In the genomic region with DNA sequence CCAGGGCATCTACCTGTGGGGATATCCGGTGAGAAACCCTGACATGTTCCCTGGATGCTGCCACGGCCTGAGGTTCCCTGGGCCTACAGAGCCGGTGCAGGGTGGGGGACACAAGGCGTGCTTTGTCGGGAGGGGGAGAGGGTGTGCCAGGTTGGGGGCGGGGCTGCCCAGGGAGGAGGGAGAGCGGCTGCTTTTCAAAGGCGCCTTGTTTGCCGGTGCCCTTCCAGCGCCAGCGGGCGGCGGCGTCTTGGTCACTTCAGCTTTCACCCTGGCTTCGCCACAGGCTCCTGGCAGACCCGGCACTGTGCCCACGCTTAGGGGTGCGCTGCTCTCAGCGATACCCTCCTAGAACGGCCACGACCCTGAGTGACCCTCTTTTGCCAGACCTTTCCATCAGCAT, we compare ENCODE assay signal across 8 mouse cellular contexts. TPM values are rescaled to one million over a fixed set of nuclear protein-coding genes. Genes with fewer than 3 reads are reported as not detected.
DNase-seq lines count a peak whose midpoint lies in the region; ATAC-seq lines count a peak whose summit lies in the region.

No protein-coding gene starts in this region.

- H3K4me1 ChIP-seq in lung, embryonic 16.5 days (replicated peaks; ENCODE audit: control insufficient read depth, insufficient read depth, low read length) = peaks cover 24% of the 10 kb centered on the region
- H3K4me1 ChIP-seq in hindbrain, embryonic 10.5 days (replicated peaks) = peaks cover 67% of the 10 kb centered on the region
- peaks cover 51% of the 10 kb centered on the region for H3K4me1 ChIP-seq in limb, embryonic 12.5 days (replicated peaks)

- peaks cover 28% of the 10 kb centered on the region for H3K36me3 ChIP-seq in lung, embryonic 16.5 days (ENCODE audit: control insufficient read depth, insufficient read depth, low read length)
- peaks cover 50% of the 10 kb centered on the region for H3K36me3 ChIP-seq in hindbrain, embryonic 10.5 days
- peaks cover 47% of the 10 kb centered on the region for H3K36me3 ChIP-seq in limb, embryonic 12.5 days

- WGBS in lung, embryonic 16.5 days = 10% methylated on average over 17 of the region's 21 CpGs
- 19% methylated on average over 20 of the region's 21 CpGs for WGBS in hindbrain, embryonic 10.5 days
- 9% methylated on average over 21 of the region's 21 CpGs for WGBS in limb, embryonic 12.5 days

- peak; percentile 61 for DNase-seq in adrenal gland, postnatal 14 days
- no peak for DNase-seq in adrenal gland, adult 18-20 months (ENCODE audit: low spot score in 2 of 2)
- DNase-seq in lung, postnatal 25 days (ENCODE audit: low spot score) = no peak
- no peak for DNase-seq in hindbrain, embryonic 10.5 days (ENCODE audit: low spot score)
- peak; percentile 73 for DNase-seq in right cerebral cortex, postnatal 4 days
- DNase-seq in B cell, adult 2 months = no peak

- peak overlapping the region; percentile 22 for H3K4me3 ChIP-seq in lung, embryonic 16.5 days (ENCODE audit: low read length)
- H3K4me3 ChIP-seq in hindbrain, embryonic 10.5 days = peak overlapping the region; percentile 35
- H3K4me3 ChIP-seq in limb, embryonic 12.5 days (replicated peaks) = peak overlapping the region; percentile 38

- peak; percentile 27 for ATAC-seq in lung, embryonic 16.5 days (ENCODE audit: low read depth)
- peak; percentile 11; the same call in 1 of the 2 replicates for ATAC-seq in limb, embryonic 12.5 days (ENCODE audit: insufficient number of reproducible peaks, insufficient read depth, low FRiP score, low TSS enrichment, low read depth)

- H3K27ac ChIP-seq in lung, embryonic 16.5 days (ENCODE audit: low read length) = no peak overlapping the region; the same call in 1 of the 2 replicates
- H3K27ac ChIP-seq in hindbrain, embryonic 10.5 days = peak overlapping the region; percentile 62
- peak overlapping the region; percentile 77 for H3K27ac ChIP-seq in limb, embryonic 12.5 days

- H3K4me2 ChIP-seq in lung, embryonic 16.5 days (ENCODE audit: low read depth, low read length) = peak overlapping the region; percentile 58
- peak overlapping the region; percentile 58 for H3K4me2 ChIP-seq in limb, embryonic 12.5 days

- H3K27me3 ChIP-seq in lung, embryonic 16.5 days (ENCODE audit: control insufficient read depth, insufficient read depth, low read depth, low read length) = peaks cover 8% of the 10 kb centered on the region
- peaks cover 16% of the 10 kb centered on the region for H3K27me3 ChIP-seq in hindbrain, embryonic 10.5 days (ENCODE audit: insufficient read depth, poor library complexity, severe bottlenecking)
- H3K27me3 ChIP-seq in limb, embryonic 12.5 days = peaks cover 52% of the 10 kb centered on the region

- 0 out of 2 replicates have a peak overlapping the region, but pooled peaks have one; percentile 31 for H3K9ac ChIP-seq in lung, embryonic 16.5 days (ENCODE audit: low read length)
- peak overlapping the region; percentile 48 for H3K9ac ChIP-seq in limb, embryonic 12.5 days (replicated peaks)

- H3K9me3 ChIP-seq in lung, embryonic 16.5 days (ENCODE audit: control insufficient read depth, low read length) = no peaks in the 10 kb centered on the region
- no peaks in the 10 kb centered on the region for H3K9me3 ChIP-seq in hindbrain, embryonic 10.5 days
- H3K9me3 ChIP-seq in limb, embryonic 12.5 days = no peaks in the 10 kb centered on the region

RNA-seq across cellular contexts. Expression of gene Col11a2, which starts 0.8 kb away (rescaled TPM):
- 1.1 and 2.6 TPM in 2 replicates for total RNA-seq in adrenal gland, postnatal 14 days (2021)
- 1 to 10 TPM; 1.4 to 1.9 TPM for total RNA-seq in adrenal gland, adult 18-20 months (2021)
- polyA plus RNA-seq in lung, embryonic 16.5 days (2015; fragmentation: Nextera tagmentation; extraction: Ambion mirVana) = 2.6 and 3.7 TPM in 2 replicates
- polyA plus RNA-seq in hindbrain, embryonic 10.5 days (2016; fragmentation: Nextera tagmentation; extraction: Ambion mirVana) = 0.99 and 1.7 TPM in 2 replicates
- polyA plus RNA-seq in limb, embryonic 12.5 days (2016; fragmentation: Nextera tagmentation; extraction: Ambion mirVana) = 17.5 and 31.9 TPM in 2 replicates

RNA-seq across cellular contexts. Expression of gene Rxrb, which starts 6.8 kb away (rescaled TPM):
- total RNA-seq in adrenal gland, postnatal 14 days (2021) = 54.5 and 66.6 TPM in 2 replicates
- 10 to 100 TPM; 55.9 to 58.2 TPM for total RNA-seq in adrenal gland, adult 18-20 months (2021)
- polyA plus RNA-seq in lung, embryonic 16.5 days (2015; fragmentation: Nextera tagmentation; extraction: Ambion mirVana) = 49.6 and 49.9 TPM in 2 replicates
- polyA plus RNA-seq in hindbrain, embryonic 10.5 days (2016; fragmentation: Nextera tagmentation; extraction: Ambion mirVana) = 49.1 and 56.4 TPM in 2 replicates
- polyA plus RNA-seq in limb, embryonic 12.5 days (2016; fragmentation: Nextera tagmentation; extraction: Ambion mirVana) = 64.3 and 64.4 TPM in 2 replicates

RNA-seq across cellular contexts. Expression of gene Slc39a7, which starts 7.0 kb away (rescaled TPM):
- total RNA-seq in adrenal gland, postnatal 14 days (2021) = 127 and 161 TPM in 2 replicates
- 100 to 1,000 TPM; 131 to 156 TPM for total RNA-seq in adrenal gland, adult 18-20 months (2021)
- polyA plus RNA-seq in lung, embryonic 16.5 days (2015; fragmentation: Nextera tagmentation; extraction: Ambion mirVana) = 188 and 191 TPM in 2 replicates
- 188 and 197 TPM in 2 replicates for polyA plus RNA-seq in hindbrain, embryonic 10.5 days (2016; fragmentation: Nextera tagmentation; extraction: Ambion mirVana)
- 179 and 191 TPM in 2 replicates for polyA plus RNA-seq in limb, embryonic 12.5 days (2016; fragmentation: Nextera tagmentation; extraction: Ambion mirVana)

RNA-seq across cellular contexts. Expression of gene H2-Ke6, which starts 10.6 kb away (rescaled TPM):
- 207 and 212 TPM in 2 replicates for total RNA-seq in adrenal gland, postnatal 14 days (2021)
- 100 to 1,000 TPM; 246 to 274 TPM for total RNA-seq in adrenal gland, adult 18-20 months (2021)
- polyA plus RNA-seq in lung, embryonic 16.5 days (2015; fragmentation: Nextera tagmentation; extraction: Ambion mirVana) = 40.9 and 41.6 TPM in 2 replicates
- polyA plus RNA-seq in hindbrain, embryonic 10.5 days (2016; fragmentation: Nextera tagmentation; extraction: Ambion mirVana) = 65.5 and 73.0 TPM in 2 replicates
- polyA plus RNA-seq in limb, embryonic 12.5 days (2016; fragmentation: Nextera tagmentation; extraction: Ambion mirVana) = 54.4 and 56.8 TPM in 2 replicates

RNA-seq across cellular contexts. Expression of gene Ring1, which starts 14.0 kb away (rescaled TPM):
- 36.6 and 42.5 TPM in 2 replicates for total RNA-seq in adrenal gland, postnatal 14 days (2021)
- 10 to 100 TPM; 43.9 to 45.5 TPM for total RNA-seq in adrenal gland, adult 18-20 months (2021)
- 15.0 and 15.2 TPM in 2 replicates for polyA plus RNA-seq in lung, embryonic 16.5 days (2015; fragmentation: Nextera tagmentation; extraction: Ambion mirVana)
- polyA plus RNA-seq in hindbrain, embryonic 10.5 days (2016; fragmentation: Nextera tagmentation; extraction: Ambion mirVana) = 12.3 and 17.3 TPM in 2 replicates
- polyA plus RNA-seq in limb, embryonic 12.5 days (2016; fragmentation: Nextera tagmentation; extraction: Ambion mirVana) = 21.6 and 25.3 TPM in 2 replicates

Comparison
In these comparisons a context has a peak if more than half of its experiments do, and no peak if none do; other contexts are left out.
1. DNase-seq: peak in adrenal gland, postnatal 14 days (single experiment) and right cerebral cortex, postnatal 4 days (single experiment); none in adrenal gland, adult 18-20 months (0 of 2), lung, postnatal 25 days (single experiment), hindbrain, embryonic 10.5 days (single experiment) and B cell, adult 2 months (0 of 2).
2. Peak in every context shown above with its lines, with median percentiles within 50 percentile points of each other: H3K4me3 ChIP-seq.